In genomic region chr8:3676131-3676992, GRCm38 (mm10) we compare ENCODE assay signal across 8 mouse cellular contexts. TPM values are rescaled to one million over a fixed set of nuclear protein-coding genes. Genes with fewer than 3 reads are reported as not detected.
A peak's percentile ranks its signal among the peaks of the same experiment; 100 is the strongest.
DNase-seq lines count a peak whose midpoint lies in the region; ATAC-seq and TF ChIP-seq lines count a peak whose summit lies in the region.

Gene Trappc5, plus strand, starts transcription at chr8:3676299.

- peaks cover 32% of the 10 kb centered on the region for H3K79me2 ChIP-seq in MEL (ENCODE audit: control insufficient read depth, insufficient read depth, low read length, poor library complexity)

- peak; percentile 80 to 98 (median 95) for TF ChIP-seq CTCF in MEL (IDR thresholded peaks at IDR 0.05 in 2 of 3, conservative IDR thresholded peaks at IDR 0.05 in 1 of 3; ENCODE audit: control insufficient read depth in 1 of 3, insufficient read depth in 1 of 3, low read depth in 2 of 3, low read length in 3 of 3, poor library complexity in 1 of 3, severe bottlenecking in 1 of 3)
- TF ChIP-seq CTCF in cerebellum, adult 2 months (IDR thresholded peaks at IDR 0.05; ENCODE audit: borderline replicate concordance, insufficient read depth, low read depth, low read length), result peak; percentile 93
- peak; percentile 97 for TF ChIP-seq CTCF in forebrain, postnatal 0 days (IDR thresholded peaks at IDR 0.05; ENCODE audit: low read depth)

- H3K36me3 ChIP-seq in MEL (ENCODE audit: control insufficient read depth in 1 of 2, insufficient read depth in 2 of 2, low read length in 2 of 2), result peaks cover 0 to 15% of the 10 kb centered on the region in 2 experiments; a peak in 2 of 4 replicates
- peaks cover 17% of the 10 kb centered on the region for H3K36me3 ChIP-seq in forebrain, postnatal 0 days (ENCODE audit: insufficient read depth)
- peaks cover 26% of the 10 kb centered on the region for H3K36me3 ChIP-seq in lung, embryonic 15.5 days

- 0 out of 4 replicates have a peak, but pooled peaks of 1 of the 2 experiments have one; percentile 6 for TF ChIP-seq EP300 in MEL (IDR thresholded peaks at IDR 0.05; ENCODE audit: low read depth in 1 of 2, low read length in 2 of 2)

- WGBS in cerebellum, adult 2 months, result under 1% methylated on average over 61 of the region's 61 CpGs
- WGBS in forebrain, postnatal 0 days, result 4% methylated on average over 60 of the region's 61 CpGs
- under 1% methylated on average over 61 of the region's 61 CpGs for WGBS in lung, embryonic 15.5 days

- H3K9me3 ChIP-seq in MEL (replicated peaks; ENCODE audit: insufficient read depth, low read length), result no peaks in the 10 kb centered on the region
- H3K9me3 ChIP-seq in forebrain, postnatal 0 days (ENCODE audit: low read length), result no peaks in the 10 kb centered on the region
- no peaks in the 10 kb centered on the region for H3K9me3 ChIP-seq in lung, embryonic 15.5 days

- H3K4me2 ChIP-seq in forebrain, postnatal 0 days (ENCODE audit: low read depth), result peak within 1 kb of the TSS; percentile 87
- peak within 1 kb of the TSS; percentile 71 for H3K4me2 ChIP-seq in lung, embryonic 15.5 days

- peak; percentile 90 for TF ChIP-seq RAD21 in MEL (IDR thresholded peaks at IDR 0.05; ENCODE audit: low read depth, low read length)

- H3K9ac ChIP-seq in MEL (ENCODE audit: control insufficient read depth, low read depth, low read length, poor library complexity, severe bottlenecking), result peak within 1 kb of the TSS; percentile 98
- peak within 1 kb of the TSS; percentile 89 for H3K9ac ChIP-seq in forebrain, postnatal 0 days
- H3K9ac ChIP-seq in lung, embryonic 15.5 days, result peak within 1 kb of the TSS; percentile 95

- peak within 1 kb of the TSS; percentile 83 to 96 for H3K4me3 ChIP-seq in MEL (ENCODE audit: control insufficient read depth in 1 of 2, insufficient read depth in 1 of 2, low read depth in 2 of 2, low read length in 2 of 2)
- peak within 1 kb of the TSS; percentile 89 for H3K4me3 ChIP-seq in cerebellum, adult 2 months (replicated peaks; ENCODE audit: insufficient read depth, low read depth, low read length)
- peak within 1 kb of the TSS; percentile 94 for H3K4me3 ChIP-seq in forebrain, postnatal 0 days (ENCODE audit: low read depth, low read length)
- H3K4me3 ChIP-seq in lung, embryonic 15.5 days, result peak within 1 kb of the TSS; percentile 84

- TF ChIP-seq POLR2A in MEL (IDR thresholded peaks at IDR 0.05; ENCODE audit: control insufficient read depth in 1 of 2, insufficient read depth in 1 of 2, low read depth in 1 of 2, low read length in 2 of 2, poor library complexity in 1 of 2), result peak; percentile 53 to 87; a peak in 3 of 4 replicates
- TF ChIP-seq POLR2A in cerebellum, adult 2 months (IDR thresholded peaks at IDR 0.05; ENCODE audit: borderline replicate concordance, insufficient read depth, low read length), result peak; percentile 85; the same call in 1 of the 2 replicates

- DNase-seq in MEL (ENCODE audit: low read depth, low spot score), result peak; percentile 95
- DNase-seq in cerebellum, adult 2 months, result peak; percentile 94 to 97
- peak; percentile 97 for DNase-seq in forebrain, postnatal 0 days
- DNase-seq in heart, postnatal 4 days, result peak; percentile 95
- DNase-seq in layer of hippocampus, adult 8-10 months (ENCODE audit: low spot score in 2 of 2), result peak; percentile 90 to 95
- peak; percentile 89 for DNase-seq in ovary, adult 18-20 months (ENCODE audit: low spot score)
- DNase-seq in thymus, postnatal 0 days (ENCODE audit: low spot score), result peak; percentile 95

- peak; percentile 78 for ATAC-seq in forebrain, postnatal 0 days
- peak; percentile 82 for ATAC-seq in lung, embryonic 15.5 days (ENCODE audit: borderline replicate concordance, extremely low read depth, low FRiP score, low TSS enrichment)

- no peaks in the 10 kb centered on the region for H3K27me3 ChIP-seq in MEL (ENCODE audit: control insufficient read depth in 1 of 2, insufficient read depth in 2 of 2, low read length in 2 of 2)
- no peaks in the 10 kb centered on the region for H3K27me3 ChIP-seq in cerebellum, adult 2 months (ENCODE audit: control insufficient read depth, insufficient read depth, low read length)
- no peaks in the 10 kb centered on the region for H3K27me3 ChIP-seq in forebrain, postnatal 0 days (ENCODE audit: insufficient read depth, low read length)
- no peaks in the 10 kb centered on the region for H3K27me3 ChIP-seq in lung, embryonic 15.5 days

- H3K27ac ChIP-seq in MEL (ENCODE audit: control insufficient read depth, low read depth, low read length), result peak within 1 kb of the TSS; percentile 87
- H3K27ac ChIP-seq in cerebellum, adult 2 months (ENCODE audit: insufficient read depth, low read length), result peak within 1 kb of the TSS; percentile 78
- peak within 1 kb of the TSS; percentile 86 for H3K27ac ChIP-seq in forebrain, postnatal 0 days (ENCODE audit: low read depth, low read length)
- peak within 1 kb of the TSS; percentile 94 for H3K27ac ChIP-seq in lung, embryonic 15.5 days

- H3K4me1 ChIP-seq in MEL (ENCODE audit: control insufficient read depth in 1 of 2, insufficient read depth in 2 of 2, low read length in 2 of 2), result peaks cover 0 to 12% of the 10 kb centered on the region in 2 experiments; a peak in 2 of 4 replicates
- peaks cover 10% of the 10 kb centered on the region for H3K4me1 ChIP-seq in cerebellum, adult 2 months (ENCODE audit: control insufficient read depth, insufficient read depth, low read length)
- no peaks in the 10 kb centered on the region for H3K4me1 ChIP-seq in forebrain, postnatal 0 days (ENCODE audit: insufficient read depth)
- peaks cover 37% of the 10 kb centered on the region for H3K4me1 ChIP-seq in lung, embryonic 15.5 days

TF ChIP-seq in MEL, 35 proteins besides CTCF, POLR2A, EP300 and RAD21:
- peak; percentile 80 for TF ChIP-seq SMC3 (IDR thresholded peaks at IDR 0.05; ENCODE audit: low read depth, low read length)
- no peak for TF ChIP-seq E2F4 (IDR thresholded peaks at IDR 0.05; ENCODE audit: borderline replicate concordance, low read depth, low read length)
- TF ChIP-seq ELF1 (IDR thresholded peaks at IDR 0.05; ENCODE audit: low read depth, low read length), result peak; percentile 87
- TF ChIP-seq GABPA (IDR thresholded peaks at IDR 0.05; ENCODE audit: low read depth, low read length), result no peak
- TF ChIP-seq POLR2AphosphoS2 (IDR thresholded peaks at IDR 0.05; ENCODE audit: low read length), result peak; percentile 68; the same call in 1 of the 2 replicates
- TF ChIP-seq MYC (IDR thresholded peaks at IDR 0.05; ENCODE audit: low read depth, low read length), result peak; percentile 94
- peak; percentile 93 for TF ChIP-seq NRF1 (IDR thresholded peaks at IDR 0.05; ENCODE audit: insufficient read depth, low read depth, low read length, poor library complexity, severe bottlenecking)
- TF ChIP-seq HCFC1 (IDR thresholded peaks at IDR 0.05; ENCODE audit: low read depth, low read length), result peak; percentile 90
- TF ChIP-seq MXI1 (IDR thresholded peaks at IDR 0.05; ENCODE audit: low read depth, low read length), result peak; percentile 91
- peak; percentile 29; the same call in 1 of the 2 replicates for TF ChIP-seq ZNF384 (IDR thresholded peaks at IDR 0.05; ENCODE audit: low read depth, low read length)
- TF ChIP-seq ZKSCAN1 (IDR thresholded peaks at IDR 0.05; ENCODE audit: low read depth, low read length), result no peak
- peak; percentile 68 for TF ChIP-seq TBP (IDR thresholded peaks at IDR 0.05; ENCODE audit: low read depth, low read length)
- no peak for TF ChIP-seq TAL1 (IDR thresholded peaks at IDR 0.05; ENCODE audit: low read length)
- TF ChIP-seq TCF12 (IDR thresholded peaks at IDR 0.05; ENCODE audit: low read depth, low read length), result peak; percentile 62
- peak; percentile 59 for TF ChIP-seq ZC3H11A (IDR thresholded peaks at IDR 0.05; ENCODE audit: low read depth, low read length)
- peak; percentile 94 for TF ChIP-seq BHLHE40 (IDR thresholded peaks at IDR 0.05; ENCODE audit: borderline replicate concordance, low read depth, low read length)
- peak; percentile 57; the same call in 1 of the 2 replicates for TF ChIP-seq USF1 (IDR thresholded peaks at IDR 0.05; ENCODE audit: low read depth, low read length)
- no peak for TF ChIP-seq POLR2AphosphoS5 (IDR thresholded peaks at IDR 0.05; ENCODE audit: borderline replicate concordance, low read depth, low read length)
- TF ChIP-seq MAZ (IDR thresholded peaks at IDR 0.05; ENCODE audit: low read depth, low read length), result peak; percentile 77
- no peak for TF ChIP-seq USF2 (IDR thresholded peaks at IDR 0.05; ENCODE audit: borderline replicate concordance in 1 of 2, insufficient read depth in 1 of 2, low read depth in 1 of 2, low read length in 2 of 2)
- TF ChIP-seq NELFE (IDR thresholded peaks at IDR 0.05; ENCODE audit: low read depth, low read length), result peak; percentile 88
- no peak for TF ChIP-seq MEF2A (IDR thresholded peaks at IDR 0.05; ENCODE audit: extremely low read depth, insufficient replicate concordance, low read depth, low read length, poor library complexity, severe bottlenecking)
- peak; percentile 94 for TF ChIP-seq MAX (IDR thresholded peaks at IDR 0.05; ENCODE audit: low read length)
- TF ChIP-seq ZMIZ1 (IDR thresholded peaks at IDR 0.05; ENCODE audit: low read depth, low read length), result peak; percentile 66; the same call in 1 of the 2 replicates
- TF ChIP-seq MAFK (IDR thresholded peaks at IDR 0.05; ENCODE audit: borderline replicate concordance, low read depth, low read length), result no peak

RNA-seq across cellular contexts. Expression of gene Trappc5, which starts in this region (rescaled TPM):
- 41.9 and 48.6 TPM in 2 replicates for total RNA-seq in MEL (2012; rRNA removed)
- polyA plus RNA-seq in MEL (2012; ENCODE audit: insufficient read depth in 1 of 2, insufficient read length in 2 of 2, low read depth in 1 of 2, low replicate concordance in 2 of 2, missing spikeins in 1 of 2), result 10 to 100 TPM in 1 of 2 experiments, not detected in 1; 43.0 TPM
- polyA plus RNA-seq in cerebellum, adult 2 months (2012; rRNA removed), result 50.2 and 56.0 TPM in 2 replicates
- 70.5 and 72.7 TPM in 2 replicates for total RNA-seq in forebrain, postnatal 0 days (2014; rRNA removed)
- 61.2 and 68.5 TPM in 2 replicates for polyA plus RNA-seq in forebrain, postnatal 0 days (2015; fragmentation: Nextera tagmentation; extraction: Ambion mirVana)
- 10 to 100 TPM; 16.8 to 19.8 TPM for total RNA-seq in heart, postnatal 4 days (2021)
- 10 to 100 TPM; 26.3 to 31.4 (median 28.6) TPM for total RNA-seq in layer of hippocampus, adult 8-10 months (2022)
- 38.4 and 39.4 TPM in 2 replicates for polyA plus RNA-seq in lung, embryonic 15.5 days (2015; fragmentation: Nextera tagmentation; extraction: Ambion mirVana)
- 39.7 and 41.7 TPM in 2 replicates for polyA plus RNA-seq in thymus, postnatal 0 days (2015; fragmentation: Nextera tagmentation; extraction: Ambion mirVana)

Comparison
In these comparisons a context has a peak if more than half of its experiments do, and no peak if none do; other contexts are left out.
1. Peak in every context shown above with its lines: DNase-seq, ATAC-seq, H3K4me3 ChIP-seq and H3K27ac ChIP-seq.